Mouse (Mus musculus) neural tube, embryonic 12.5 days (tissue): ENCODE measurements around the gene Rfc5. TPM values are rescaled to one million over a fixed set of nuclear protein-coding genes. Genes with fewer than 3 reads are reported as not detected.
"Not testable (repeated sequence)": the region's sequence is repeated elsewhere in the genome, so short reads cannot be mapped to it uniquely, and the experiment has no call there.

Source experiments
- ATAC-seq: fragments of 200-750 bp; cut with Nextera tagmentation; 2 replicates; pipeline ENCODE4 v1.8.0; 2017; ENCODE audit warnings: low read depth, mild to moderate bottlenecking, moderate TSS enrichment, moderate library complexity; ENCODE audit not compliant: low FRiP score
- H3K27ac ChIP-seq: fragments of 300-500 bp; sonication (generic); 2 replicates; pipeline ENCODE4 v1.5.1; 2016
- H3K27me3 ChIP-seq: fragments of 300-500 bp; sonication (generic); replicated peaks from 2 replicates; pipeline ENCODE4 v1.6.1; 2016; ENCODE audit warnings: mild to moderate bottlenecking
- H3K36me3 ChIP-seq: fragments of 300-500 bp; sonication (generic); 2 replicates; pipeline ENCODE4 v1.6.1; 2016; ENCODE audit warnings: mild to moderate bottlenecking
- H3K4me1 ChIP-seq: fragments of 300-500 bp; sonication (generic); 2 replicates; pipeline ENCODE4 v1.6.1; 2016
- H3K4me2 ChIP-seq: fragments of 300-500 bp; sonication (generic); replicated peaks from 2 replicates; pipeline ENCODE4 v1.6.1; 2016; ENCODE audit warnings: mild to moderate bottlenecking
- H3K4me3 ChIP-seq: fragments of 300-500 bp; sonication (generic); 2 replicates; pipeline ENCODE4 v1.5.1; 2016
- H3K9ac ChIP-seq: fragments of 300-500 bp; sonication (generic); 2 replicates; pipeline ENCODE4 v1.6.1; 2016; ENCODE audit warnings: mild to moderate bottlenecking
- H3K9me3 ChIP-seq: fragments of 300-500 bp; sonication (generic); 2 replicates; pipeline ENCODE4 v1.6.1; 2016; ENCODE audit warnings: mild to moderate bottlenecking
- whole genome bisulfite sequencing: fragments of 180-500 bp; shearing (Covaris S2); methylation state at CpG from one replicate; pipeline ENCODE4 v1.1.7; 2016; 5-methylcytosine and 5-hydroxymethylcytosine counted together
- polyA plus RNA-seq: library from polyadenylated mRNA; unstranded; fragments of >200 nt; fragmentation: Nextera tagmentation; extraction: Ambion mirVana; gene quantifications from 2 replicates; pipeline ENCODE4 v1.2.1, GENCODE M21; 2016

Gene Rfc5
- polyA plus RNA-seq, 1 experiment from 2014 or later = 52.1 TPM

DNA sequence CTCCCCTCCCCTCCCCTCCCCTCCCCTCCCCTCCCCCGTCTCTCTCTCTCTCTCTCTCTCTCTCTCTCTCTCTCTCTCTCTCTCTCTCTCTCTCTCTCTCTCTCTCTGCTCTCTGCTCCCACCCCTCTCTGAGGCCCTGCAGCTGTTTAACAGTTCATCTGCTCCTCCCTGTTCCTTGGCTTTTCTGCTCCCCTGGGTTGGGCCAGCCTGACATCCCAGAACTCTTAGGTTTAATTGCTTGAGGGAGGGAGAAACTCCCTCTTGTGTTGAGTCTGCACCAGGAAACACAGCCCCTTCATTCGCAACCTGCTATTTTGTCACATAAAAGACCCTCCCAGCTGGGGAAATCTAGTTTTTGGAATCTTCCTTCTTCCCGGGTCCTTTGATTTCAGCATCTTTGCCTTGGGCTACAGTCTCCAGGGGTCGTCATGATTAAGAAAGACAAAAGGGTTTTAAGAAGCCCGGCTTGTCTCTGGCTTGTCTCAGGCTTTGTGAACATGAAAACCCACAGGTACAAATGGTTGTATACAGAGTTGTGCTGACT lies 9.2 kb upstream of the Rfc5 start:
- Histone ChIP-seq H3K36me3 (no peaks in the 10 kb centered on the region), H3K27ac (no peak overlapping the region), H3K9ac (no peak overlapping the region), H3K4me3 (no peak overlapping the region), H3K4me2 (no peak overlapping the region), H3K4me1 (no peaks in the 10 kb centered on the region), H3K9me3 (no peaks in the 10 kb centered on the region), H3K27me3 (no peaks in the 10 kb centered on the region)
- ATAC-seq = no peak
- 26% methylated on average over 4 of the region's 5 CpGs for WGBS

DNA sequence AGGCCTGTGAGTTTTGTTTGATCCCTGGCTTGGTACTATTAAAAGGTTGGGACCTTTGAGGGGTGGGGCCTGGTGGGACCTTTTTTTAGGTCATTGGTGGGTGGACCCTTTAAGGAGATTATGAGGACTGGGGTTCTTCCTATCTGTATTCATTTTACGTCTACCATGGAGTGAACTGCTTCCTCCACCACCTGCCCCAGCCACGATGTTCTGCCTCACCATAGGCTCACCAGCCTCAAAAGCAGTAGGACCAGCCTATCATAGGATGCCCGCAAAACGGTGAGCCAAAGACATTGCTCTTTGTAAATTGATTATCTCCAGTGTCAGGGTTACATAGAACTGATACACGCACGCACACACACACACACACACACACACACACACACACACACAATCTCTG lies 8.5 kb upstream of the Rfc5 start:
- H3K27ac ChIP-seq = no peak overlapping the region
- no peaks in the 10 kb centered on the region for H3K4me1 ChIP-seq
- no peak overlapping the region for H3K4me2 ChIP-seq
- no peak overlapping the region for H3K9ac ChIP-seq
- 71% methylated on average over 6 of the region's 6 CpGs for WGBS
- H3K9me3 ChIP-seq = no peaks in the 10 kb centered on the region
- ATAC-seq = no peak
- no peaks in the 10 kb centered on the region for H3K27me3 ChIP-seq
- H3K4me3 ChIP-seq = no peak overlapping the region
- no peaks in the 10 kb centered on the region for H3K36me3 ChIP-seq

DNA sequence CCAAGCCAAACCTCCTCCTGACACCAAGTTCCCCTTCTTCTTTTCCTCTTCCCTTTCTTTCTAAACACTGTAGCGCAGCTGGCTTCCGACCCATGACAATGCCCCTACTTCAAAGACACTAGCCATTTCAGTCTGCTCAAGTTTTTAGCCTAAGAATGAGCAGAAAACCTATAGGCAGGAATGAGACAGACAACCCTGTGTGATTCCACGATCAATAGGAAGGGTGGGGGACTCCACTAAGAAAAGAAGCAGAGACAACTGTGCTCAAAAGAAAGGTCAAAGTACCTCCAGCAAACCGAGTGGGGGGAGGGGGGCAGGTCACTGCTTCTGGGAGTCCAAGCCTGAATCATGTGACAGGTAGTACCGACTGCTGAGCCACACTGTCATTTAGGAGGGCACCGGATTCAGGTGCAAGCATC lies 7.8 kb upstream of the Rfc5 start:
- H3K4me3 ChIP-seq = no peak overlapping the region
- no peak for ATAC-seq
- H3K27me3 ChIP-seq = no peaks in the 10 kb centered on the region
- no peaks in the 10 kb centered on the region for H3K36me3 ChIP-seq
- 63% methylated on average over 6 of the region's 6 CpGs for WGBS
- no peak overlapping the region for H3K27ac ChIP-seq
- H3K9me3 ChIP-seq = no peaks in the 10 kb centered on the region
- no peaks in the 10 kb centered on the region for H3K4me1 ChIP-seq
- H3K9ac ChIP-seq = no peak overlapping the region
- H3K4me2 ChIP-seq = no peak overlapping the region

DNA sequence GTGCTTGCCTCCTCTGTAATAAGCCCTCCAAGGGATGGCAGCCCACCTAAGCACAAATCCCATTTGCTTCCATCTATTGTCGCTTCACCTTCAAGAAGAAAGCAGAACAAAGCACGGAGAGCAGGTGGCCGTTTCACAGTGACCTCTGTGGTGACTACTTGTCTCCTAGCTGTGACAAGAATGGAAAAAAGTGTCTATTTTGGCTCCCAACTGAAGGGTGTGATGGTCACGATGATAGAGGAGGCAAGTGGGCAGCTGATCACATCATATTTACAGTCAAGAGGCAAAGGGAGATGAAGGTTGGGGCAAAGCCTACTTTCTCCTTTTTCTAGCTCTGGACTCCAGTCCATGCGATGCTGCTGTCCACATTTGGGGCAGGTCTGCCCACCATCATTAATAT lies 7.0 kb upstream of the Rfc5 start:
- no peak overlapping the region for H3K9ac ChIP-seq
- WGBS = 92% methylated on average over 5 of the region's 5 CpGs

DNA sequence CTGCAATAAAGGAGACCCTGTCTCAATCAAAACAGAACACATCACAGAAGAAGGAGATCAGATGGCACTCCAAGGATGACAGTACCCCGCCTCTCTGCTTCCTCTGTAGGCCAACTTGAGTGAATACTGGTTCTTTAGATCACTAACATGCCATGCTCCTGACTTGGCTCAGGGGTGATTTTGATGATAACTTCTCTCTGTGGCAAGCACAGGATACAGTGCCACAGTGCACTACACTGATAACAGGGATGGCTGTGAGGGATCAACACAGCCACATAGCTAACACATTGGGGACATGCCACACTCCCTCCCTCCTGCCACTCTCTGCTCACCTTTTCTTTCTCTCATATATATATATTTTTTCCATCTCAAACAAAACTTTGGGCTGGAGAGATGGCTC lies 2.0 kb upstream of the Rfc5 start:
- Histone ChIP-seq H3K9me3 (no peaks in the 10 kb centered on the region), H3K27me3 (no peaks in the 10 kb centered on the region), H3K4me2 (no peak overlapping the region), H3K9ac (no peak overlapping the region), H3K4me1 (peaks cover 10% of the 10 kb centered on the region; the same call in 1 of the 2 replicates), H3K27ac (no peak overlapping the region), H3K36me3 (no peaks in the 10 kb centered on the region), H3K4me3 (no peak overlapping the region)
- ATAC-seq = no peak
- 93% methylated on average over 1 of the region's 1 CpGs for WGBS

More for the DNA sequence above, 7.0 kb upstream of the Rfc5 start:
- no peak overlapping the region for H3K4me2 ChIP-seq
- no peaks in the 10 kb centered on the region for H3K27me3 ChIP-seq
- no peaks in the 10 kb centered on the region for H3K36me3 ChIP-seq
- no peak overlapping the region for H3K4me3 ChIP-seq
- no peak overlapping the region for H3K27ac ChIP-seq
- no peak for ATAC-seq
- H3K4me1 ChIP-seq = no peaks in the 10 kb centered on the region
- no peaks in the 10 kb centered on the region for H3K9me3 ChIP-seq

DNA sequence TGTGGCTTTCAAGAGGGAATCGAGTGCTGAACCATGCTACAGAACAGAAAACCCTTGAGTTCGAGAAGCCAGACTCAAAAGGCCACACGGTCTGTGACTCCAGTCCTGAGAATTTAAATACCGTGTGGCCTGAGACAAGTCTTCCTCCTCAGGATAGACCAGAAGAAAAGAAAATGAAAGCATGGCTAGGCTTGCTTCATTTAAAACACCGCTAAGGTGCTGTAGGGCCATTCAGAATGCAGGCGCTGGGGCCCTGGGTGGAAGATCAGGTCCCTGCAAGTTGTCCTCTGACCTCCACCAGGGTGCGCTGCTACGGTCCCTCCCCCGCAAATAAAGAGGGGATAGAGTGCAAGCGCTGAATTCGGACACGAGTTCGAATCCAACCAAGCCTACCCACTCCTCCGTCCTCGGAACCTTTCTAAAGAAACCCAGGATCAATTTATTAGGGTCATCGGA lies 523 bp downstream of the Rfc5 start:
- peak overlapping the region; percentile 87 for H3K9ac ChIP-seq
- H3K4me1 ChIP-seq = peaks cover 10% of the 10 kb centered on the region; the same call in 1 of the 2 replicates
- no peaks in the 10 kb centered on the region for H3K27me3 ChIP-seq
- peak overlapping the region; percentile 81 for H3K4me2 ChIP-seq
- no peaks in the 10 kb centered on the region for H3K9me3 ChIP-seq
- peak overlapping the region; percentile 69 for H3K4me3 ChIP-seq
- no peak overlapping the region for H3K27ac ChIP-seq
- H3K36me3 ChIP-seq = peaks cover 20% of the 10 kb centered on the region
- ATAC-seq = peak; percentile 48; the same call in 1 of the 2 replicates
- 13% methylated on average over 16 of the region's 16 CpGs for WGBS

DNA sequence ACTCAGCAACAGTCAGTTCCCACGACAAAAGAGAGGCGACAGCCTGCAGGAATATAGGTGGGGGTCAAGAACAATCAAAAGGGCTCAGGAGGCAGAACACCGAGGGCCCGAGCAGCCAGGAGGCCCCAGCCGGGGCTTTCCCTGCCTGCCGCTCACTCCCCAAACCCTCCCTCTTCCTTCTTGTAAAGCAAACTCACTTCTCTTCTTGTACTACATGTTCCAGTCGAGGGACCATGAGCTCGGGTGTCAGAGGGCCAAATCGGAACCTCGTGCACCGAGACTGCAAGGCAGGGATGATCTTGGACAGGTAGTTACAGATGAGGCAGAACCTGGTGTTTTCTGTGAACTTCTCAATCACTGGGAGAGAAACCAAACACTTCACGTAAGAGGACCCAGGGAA lies 5.6 kb downstream of the Rfc5 start:
- Histone ChIP-seq H3K27me3 (no peaks in the 10 kb centered on the region), H3K9me3 (no peaks in the 10 kb centered on the region), H3K4me1 (peaks cover 6% of the 10 kb centered on the region; the same call in 1 of the 2 replicates), H3K4me2 (no peak overlapping the region), H3K36me3 (peaks cover 69% of the 10 kb centered on the region), H3K27ac (no peak overlapping the region), H3K4me3 (no peak overlapping the region), H3K9ac (no peak overlapping the region)
- no peak for ATAC-seq
- 82% methylated on average over 12 of the region's 12 CpGs for WGBS

DNA sequence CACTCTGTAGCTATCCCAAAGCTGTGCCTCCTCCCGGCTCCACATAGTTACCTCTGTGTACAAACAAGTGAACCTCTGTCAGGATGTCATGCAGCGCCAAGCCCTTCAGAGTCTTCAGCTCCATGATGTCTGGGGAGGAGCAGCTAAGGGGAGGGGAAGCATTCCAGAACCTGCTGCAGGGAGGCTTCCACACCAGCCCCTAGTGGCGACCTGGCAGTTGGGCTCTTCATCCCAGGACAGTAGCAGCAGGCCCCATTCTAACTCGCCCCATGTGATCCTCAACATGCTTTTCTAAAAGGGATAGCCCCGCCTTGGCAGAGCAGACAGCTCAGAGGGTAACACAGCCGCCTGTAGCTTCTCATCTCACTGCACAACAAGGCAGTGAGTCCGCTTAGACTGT lies 7.1 kb downstream of the Rfc5 start:
- no peaks in the 10 kb centered on the region for H3K4me1 ChIP-seq
- no peak overlapping the region for H3K9ac ChIP-seq
- peaks cover 76% of the 10 kb centered on the region for H3K36me3 ChIP-seq
- H3K27me3 ChIP-seq = no peaks in the 10 kb centered on the region
- no peak for ATAC-seq
- no peak overlapping the region for H3K27ac ChIP-seq
- no peak overlapping the region for H3K4me3 ChIP-seq
- 82% methylated on average over 7 of the region's 7 CpGs for WGBS
- H3K9me3 ChIP-seq = no peaks in the 10 kb centered on the region
- H3K4me2 ChIP-seq = no peak overlapping the region

DNA sequence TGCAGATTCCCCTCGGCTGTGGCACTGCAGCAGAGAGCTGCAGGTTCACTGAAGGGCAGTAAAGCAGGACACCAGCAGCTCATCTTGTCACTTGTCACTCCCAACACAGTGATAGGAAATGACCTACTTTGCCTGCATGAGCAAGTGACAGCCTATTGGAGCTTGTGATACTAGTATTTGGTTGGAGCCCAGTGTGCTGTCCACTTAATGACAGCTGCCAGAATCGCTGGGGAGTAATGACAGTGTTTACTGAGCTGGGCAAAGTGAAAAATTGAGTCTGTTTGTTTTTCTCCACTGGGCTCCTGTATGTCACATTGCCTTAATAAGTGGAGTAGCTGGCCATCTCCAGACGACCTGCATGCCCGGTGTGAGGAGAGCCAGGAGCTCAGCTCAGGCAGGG lies 8.6 kb downstream of the Rfc5 start:
- H3K27me3 ChIP-seq = no peaks in the 10 kb centered on the region
- H3K4me2 ChIP-seq = no peak overlapping the region
- no peak overlapping the region for H3K27ac ChIP-seq
- H3K9ac ChIP-seq = no peak overlapping the region
- peaks cover 86% of the 10 kb centered on the region for H3K36me3 ChIP-seq
- H3K4me1 ChIP-seq = no peaks in the 10 kb centered on the region
- no peak for ATAC-seq
- H3K4me3 ChIP-seq = no peak overlapping the region
- 89% methylated on average over 4 of the region's 4 CpGs for WGBS
- no peaks in the 10 kb centered on the region for H3K9me3 ChIP-seq

DNA sequence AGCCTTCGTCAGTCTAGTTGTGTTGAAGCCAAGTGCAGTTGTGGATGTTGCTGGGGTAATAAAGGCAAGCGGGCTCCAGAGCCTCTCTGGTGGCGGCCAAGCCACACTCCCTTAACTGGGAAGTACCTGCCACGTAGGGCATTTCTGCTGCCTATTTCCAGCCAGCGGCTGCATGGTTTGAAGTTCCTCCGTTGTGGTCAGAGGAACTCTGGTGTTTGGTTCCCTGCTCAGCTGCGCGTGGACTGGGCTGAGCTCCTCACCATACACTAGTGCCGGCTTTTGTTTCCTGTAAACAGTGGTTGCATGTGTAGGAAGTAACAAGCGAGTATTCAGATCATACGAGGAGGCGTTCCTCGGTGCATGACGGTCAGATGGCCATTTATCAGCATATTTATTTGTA lies 11.1 kb downstream of the Rfc5 start:
- not testable (repeated sequence) for ATAC-seq, H3K4me1 ChIP-seq, H3K9ac ChIP-seq, H3K4me3 ChIP-seq, H3K27me3 ChIP-seq, H3K4me2 ChIP-seq, H3K27ac ChIP-seq, H3K9me3 ChIP-seq
- WGBS = 91% methylated on average over 14 of the region's 14 CpGs
- H3K36me3 ChIP-seq = peaks cover 88% of the 10 kb centered on the region

DNA sequence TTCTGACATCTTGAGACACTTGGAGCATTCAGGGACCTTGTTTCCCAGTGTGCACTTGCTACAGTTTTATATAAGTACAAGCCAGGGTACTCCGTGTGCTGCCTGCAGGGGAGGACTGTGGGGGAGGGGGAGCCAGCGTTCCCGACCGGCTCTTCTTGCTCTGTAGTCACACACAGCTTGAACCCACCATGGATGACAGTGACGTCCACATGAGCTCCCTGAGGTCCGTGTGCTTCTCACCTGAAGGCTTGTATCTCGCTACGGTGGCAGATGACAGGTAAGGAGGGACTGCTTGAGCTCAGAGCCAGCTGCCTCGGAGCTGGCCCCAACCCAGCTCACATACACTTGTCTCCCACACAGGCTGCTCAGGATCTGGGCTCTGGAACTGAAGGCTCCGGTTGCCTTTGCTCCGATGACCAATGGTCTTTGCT lies 12.5 kb downstream of the Rfc5 start:
- Histone ChIP-seq H3K36me3 (peaks cover 88% of the 10 kb centered on the region), H3K4me1 (no peaks in the 10 kb centered on the region), H3K27me3 (no peaks in the 10 kb centered on the region), H3K27ac (no peak overlapping the region), H3K9ac (no peak overlapping the region), H3K9me3 (no peaks in the 10 kb centered on the region), H3K4me3 (no peak overlapping the region), H3K4me2 (no peak overlapping the region)
- no peak for ATAC-seq
- 80% methylated on average over 11 of the region's 11 CpGs for WGBS

DNA sequence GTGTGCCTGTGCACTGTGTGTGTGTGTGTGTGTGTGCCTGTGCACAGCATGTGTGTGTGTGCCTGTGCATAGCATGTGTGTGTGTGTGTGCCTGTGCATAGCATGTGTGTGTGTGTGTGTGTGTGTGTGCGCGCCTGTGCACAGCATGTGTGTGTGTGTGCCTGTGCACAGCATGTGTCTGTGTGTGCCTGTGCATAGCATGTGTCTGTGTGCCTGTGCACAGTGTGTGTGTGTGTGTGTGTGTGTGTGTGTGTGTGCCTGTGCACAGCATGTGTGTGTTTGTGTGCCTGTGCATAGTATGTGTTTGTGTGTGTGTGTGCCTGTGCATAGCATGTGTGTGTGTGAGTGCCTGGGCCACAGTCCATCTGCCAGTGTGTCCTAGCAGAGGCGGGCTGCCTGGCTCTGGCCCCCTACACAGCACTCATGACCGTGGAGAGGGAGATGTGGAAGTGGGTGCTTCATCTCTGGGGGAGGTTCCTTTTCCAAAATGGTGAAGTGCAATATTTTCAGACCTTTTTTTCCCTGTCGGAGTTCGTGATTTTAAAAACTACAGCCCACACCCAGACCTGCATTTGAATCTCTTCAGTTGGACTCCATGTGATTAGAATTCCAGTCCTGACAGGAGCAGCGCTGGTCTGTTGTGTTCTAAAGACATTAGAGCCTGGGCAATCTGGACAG lies 14.3 kb downstream of the Rfc5 start:
- H3K4me1 ChIP-seq = no peaks in the 10 kb centered on the region
- H3K36me3 ChIP-seq = peaks cover 89% of the 10 kb centered on the region
- no peak overlapping the region for H3K4me3 ChIP-seq
- no peaks in the 10 kb centered on the region for H3K27me3 ChIP-seq
- no peak overlapping the region for H3K4me2 ChIP-seq
- no peak overlapping the region for H3K9ac ChIP-seq
- 88% methylated on average over 7 of the region's 7 CpGs for whole genome bisulfite sequencing
- H3K27ac ChIP-seq = no peak overlapping the region
- ATAC-seq = no peak
- no peaks in the 10 kb centered on the region for H3K9me3 ChIP-seq

DNA sequence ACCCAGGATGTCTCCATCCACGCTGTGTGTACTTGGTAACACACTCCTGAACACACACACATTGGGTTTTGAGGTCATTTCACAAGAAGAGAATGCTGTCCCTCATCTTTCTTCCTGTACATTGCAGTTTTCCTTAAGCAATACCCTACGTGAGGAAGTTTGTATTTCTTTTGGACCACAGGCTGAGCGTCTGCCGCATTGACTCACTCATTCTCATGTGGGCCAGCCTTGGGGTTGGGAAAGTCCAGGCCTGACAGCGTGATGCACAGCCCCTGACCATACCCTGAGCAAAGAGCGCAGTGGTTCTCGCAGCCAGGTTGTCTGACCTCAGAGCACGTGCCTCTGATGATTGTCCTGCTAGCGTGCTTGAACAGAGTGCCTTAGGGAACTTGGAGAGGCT lies 15.4 kb downstream of the Rfc5 start:
- H3K4me3 ChIP-seq = no peak overlapping the region
- peaks cover 89% of the 10 kb centered on the region for H3K36me3 ChIP-seq
- no peak for ATAC-seq
- H3K27me3 ChIP-seq = no peaks in the 10 kb centered on the region
- H3K27ac ChIP-seq = no peak overlapping the region
- no peak overlapping the region for H3K4me2 ChIP-seq
- whole genome bisulfite sequencing = 95% methylated on average over 9 of the region's 9 CpGs
- H3K9me3 ChIP-seq = no peaks in the 10 kb centered on the region
- no peak overlapping the region for H3K9ac ChIP-seq
- H3K4me1 ChIP-seq = no peaks in the 10 kb centered on the region
